Mouse (Mus musculus) myocyte (in vitro differentiated cells): Measurements from ENCODE around the gene Itpr2. TPM values are rescaled to one million over a fixed set of nuclear protein-coding genes. Genes with fewer than 3 reads are reported as not detected.

Experiments
- H3K27me3 ChIP-seq: one replicate; pipeline ENCODE4 v1.6.1; 2011; ENCODE audit not compliant: control insufficient read depth, insufficient read depth, insufficient read length
- H3K36me3 ChIP-seq: one replicate; pipeline ENCODE4 v1.6.1; 2011; ENCODE audit not compliant: control insufficient read depth, insufficient read depth
- H3K4me2 ChIP-seq: one replicate; pipeline ENCODE4 v1.6.1; 2011; ENCODE audit warnings: low read depth, control low read depth
- H3K4me3 ChIP-seq: one replicate; pipeline ENCODE4 v1.5.1; 2011; ENCODE audit warnings: mild to moderate bottlenecking, control low read depth, moderate library complexity
- H3K79me2 ChIP-seq: one replicate; pipeline ENCODE4 v1.6.1; 2011; ENCODE audit not compliant: control insufficient read depth, insufficient read depth
- H3ac ChIP-seq: one replicate; pipeline ENCODE4 v1.6.1; 2011; ENCODE audit not compliant: control insufficient read depth, insufficient read length
- CEBPB ChIP-seq: IDR thresholded peaks from 2 replicates; pipeline ENCODE4 v1.6.1; 2011; ENCODE audit warnings: mild to moderate bottlenecking, moderate library complexity; ENCODE audit not compliant: poor library complexity, insufficient read depth, severe bottlenecking
- E2F4 ChIP-seq: IDR thresholded peaks from one replicate; pipeline ENCODE4 v1.6.1; 2011; ENCODE audit warnings: mild to moderate bottlenecking, control low read depth, moderate library complexity; ENCODE audit not compliant: insufficient read depth
- MAX ChIP-seq: IDR thresholded peaks from one replicate; pipeline ENCODE4 v1.6.1; 2011; ENCODE audit warnings: low read depth, mild to moderate bottlenecking, control low read depth
- MYOD1 ChIP-seq, 3 experiments: IDR thresholded peaks; one replicate each; pipeline ENCODE4 v1.6.1; 2011; ENCODE audit warnings: control low read depth in 2 of 3, low read depth in 2 of 3, mild to moderate bottlenecking in 2 of 3, moderate library complexity in 1 of 3; ENCODE audit not compliant: insufficient read length in 2 of 3, control insufficient read depth in 1 of 3
- MYOG ChIP-seq, 3 experiments: IDR thresholded peaks; one replicate each; pipeline ENCODE4 v1.6.1; 2011; ENCODE audit warnings: control low read depth in 2 of 3, low read depth in 2 of 3, mild to moderate bottlenecking in 2 of 3; ENCODE audit not compliant: insufficient read length in 2 of 3, control insufficient read depth in 1 of 3, insufficient read depth in 1 of 3
- POLR2A ChIP-seq: IDR thresholded peaks from one replicate; pipeline ENCODE4 v1.6.1; 2011; ENCODE audit warnings: low read depth, mild to moderate bottlenecking, control low read depth, moderate library complexity; ENCODE audit not compliant: insufficient read length
- POLR2AphosphoS2 ChIP-seq: IDR thresholded peaks from one replicate; pipeline ENCODE4 v1.6.1; 2011; ENCODE audit warnings: low read depth, control low read depth; ENCODE audit not compliant: insufficient read length
- REST ChIP-seq: IDR thresholded peaks from one replicate; pipeline ENCODE4 v1.6.1; 2011; ENCODE audit warnings: mild to moderate bottlenecking, control low read depth, moderate library complexity; ENCODE audit not compliant: insufficient read depth, insufficient read length
- SRF ChIP-seq: IDR thresholded peaks from one replicate; pipeline ENCODE4 v1.6.1; 2011; ENCODE audit warnings: low read depth; ENCODE audit not compliant: control insufficient read depth, insufficient read length
- TCF12 ChIP-seq: IDR thresholded peaks from one replicate; pipeline ENCODE4 v1.6.1; 2011; ENCODE audit warnings: mild to moderate bottlenecking, control low read depth; ENCODE audit not compliant: poor library complexity, insufficient read depth, severe bottlenecking
- TCF3 ChIP-seq: IDR thresholded peaks from one replicate; pipeline ENCODE4 v1.6.1; 2011; ENCODE audit warnings: low read depth, control low read depth; ENCODE audit not compliant: insufficient read length
- USF1 ChIP-seq: IDR thresholded peaks from one replicate; pipeline ENCODE4 v1.6.1; 2011; ENCODE audit warnings: low read depth, mild to moderate bottlenecking, control low read depth, moderate library complexity
- polyA plus RNA-seq: library from polyadenylated mRNA; unstranded; fragments of >200 nt; fragmentation: generic; extraction: Trizol; gene quantifications from one replicate; pipeline ENCODE4 v1.2.1, GENCODE M21; 2012; ENCODE audit warnings: missing spikeins

Gene Itpr2
- polyA plus RNA-seq, 1 experiment = 4.7 TPM

GRCm38 (mm10) chr6:146281176-146281899 is 220.7 kb downstream of the Itpr2 start:
- no peak overlapping the region for H3K4me3 ChIP-seq

GRCm38 (mm10) chr6:146273256-146273655 is 228.8 kb downstream of the Itpr2 start:
- Histone ChIP-seq H3K4me2 (no peak overlapping the region), H3K79me2 (no peaks in the 10 kb centered on the region), H3ac (no peak overlapping the region), H3K27me3 (no peaks in the 10 kb centered on the region), H3K4me3 (no peak overlapping the region), H3K36me3 (no peaks in the 10 kb centered on the region)
- no peak for TF ChIP-seq TCF12

More at GRCm38 (mm10) chr6:146281176-146281899, 220.7 kb downstream of the Itpr2 start:
- Histone ChIP-seq H3ac (no peak overlapping the region), H3K36me3 (no peaks in the 10 kb centered on the region), H3K4me2 (no peak overlapping the region), H3K79me2 (no peaks in the 10 kb centered on the region), H3K27me3 (no peaks in the 10 kb centered on the region)
- TF ChIP-seq MYOD1 (IDR thresholded peaks at IDR 0.05; ENCODE audit: control insufficient read depth in 1 of 3, insufficient read length in 2 of 3, low read depth in 2 of 3) = no peak
- TF ChIP-seq SRF = no peak
- TF ChIP-seq TCF3 = no peak
- TF ChIP-seq USF1 = no peak
- no peak for TF ChIP-seq CEBPB

- no peak overlapping the region for H3K4me2 ChIP-seq
- TF ChIP-seq POLR2AphosphoS2 (no peak), USF1 (no peak), CEBPB (no peak), TCF3 (no peak), POLR2A (no peak), MAX (no peak), MYOG (IDR thresholded peaks at IDR 0.05; ENCODE audit: control insufficient read depth in 1 of 3, insufficient read depth in 1 of 3, insufficient read length in 2 of 3, low read depth in 2 of 3) (no peak), TCF12 (no peak), REST (no peak), SRF (no peak), E2F4 (no peak), MYOD1 (IDR thresholded peaks at IDR 0.05; ENCODE audit: control insufficient read depth in 1 of 3, insufficient read length in 2 of 3, low read depth in 2 of 3) (no peak)
- no peaks in the 10 kb centered on the region for H3K36me3 ChIP-seq
- no peaks in the 10 kb centered on the region for H3K27me3 ChIP-seq
- no peaks in the 10 kb centered on the region for H3K79me2 ChIP-seq
- H3K4me3 ChIP-seq = no peak overlapping the region
- no peak overlapping the region for H3ac ChIP-seq
Observed at GRCm38 (mm10) chr6:146272253-146273036, 229.6 kb downstream of the Itpr2 start.

GRCm38 (mm10) chr6:146270776-146271533 is 231.1 kb downstream of the Itpr2 start:
- Histone ChIP-seq H3K79me2 (no peaks in the 10 kb centered on the region), H3K4me3 (no peak overlapping the region)

GRCm38 (mm10) chr6:146270162-146270561 is 231.9 kb downstream of the Itpr2 start:
- H3K79me2 ChIP-seq = no peaks in the 10 kb centered on the region
- no peaks in the 10 kb centered on the region for H3K27me3 ChIP-seq
- H3K4me2 ChIP-seq = no peak overlapping the region
- TF ChIP-seq SRF = no peak
- no peak for TF ChIP-seq TCF3
- no peak for TF ChIP-seq MYOG (IDR thresholded peaks at IDR 0.05; ENCODE audit: control insufficient read depth in 1 of 3, insufficient read depth in 1 of 3, insufficient read length in 2 of 3, low read depth in 2 of 3)
- no peak for TF ChIP-seq MYOD1 (IDR thresholded peaks at IDR 0.05; ENCODE audit: control insufficient read depth in 1 of 3, insufficient read length in 2 of 3, low read depth in 2 of 3)
- no peak for TF ChIP-seq E2F4
- H3K36me3 ChIP-seq = no peaks in the 10 kb centered on the region
- H3K4me3 ChIP-seq = no peak overlapping the region
- no peak overlapping the region for H3ac ChIP-seq

More at GRCm38 (mm10) chr6:146270776-146271533, 231.1 kb downstream of the Itpr2 start:
- TF ChIP-seq POLR2AphosphoS2 (no peak), TCF3 (no peak), MYOG (IDR thresholded peaks at IDR 0.05; ENCODE audit: control insufficient read depth in 1 of 3, insufficient read depth in 1 of 3, insufficient read length in 2 of 3, low read depth in 2 of 3) (peak in 1 of 3 experiments; percentile 65), CEBPB (no peak), USF1 (peak; percentile 83), MYOD1 (IDR thresholded peaks at IDR 0.05; ENCODE audit: control insufficient read depth in 1 of 3, insufficient read length in 2 of 3, low read depth in 2 of 3) (peak in 2 of 3 experiments; percentile 13 to 24), REST (no peak)
- H3K36me3 ChIP-seq = no peaks in the 10 kb centered on the region
- H3K4me2 ChIP-seq = peak overlapping the region; percentile 37
- no peak overlapping the region for H3ac ChIP-seq
- no peaks in the 10 kb centered on the region for H3K27me3 ChIP-seq
